Mouse (Mus musculus): ENCODE measurements around the gene Anapc1. TPM values are rescaled to one million over a fixed set of nuclear protein-coding genes. Genes with fewer than 3 reads are reported as not detected.
A peak's percentile ranks its signal among the peaks of the same experiment; 100 is the strongest.

The Anapc1 gene
- polyA plus RNA-seq, 1 experiment = 26.7 TPM

GRCm38 (mm10) chr2:128709264-128709663 lies 22.1 kb upstream of the Anapc1 start:
- TF ChIP-seq CTCF (IDR thresholded peaks at IDR 0.05; ENCODE audit: control insufficient read depth, insufficient read depth, low read length) (no peak), POLR2A (IDR thresholded peaks at IDR 0.05; ENCODE audit: borderline replicate concordance, control insufficient read depth, low read depth, low read length) (no peak)
- WGBS = 73% methylated on average over 6 of the region's 6 CpGs
- Histone ChIP-seq H3K4me3 (replicated peaks; ENCODE audit: control insufficient read depth, low read depth, low read length) (no peak overlapping the region), H3K4me1 (ENCODE audit: control insufficient read depth, insufficient read depth, low read length) (no peaks in the 10 kb centered on the region), H3K27ac (ENCODE audit: control insufficient read depth, insufficient read depth, low read depth, low read length, poor library complexity) (no peak overlapping the region)

DNA sequence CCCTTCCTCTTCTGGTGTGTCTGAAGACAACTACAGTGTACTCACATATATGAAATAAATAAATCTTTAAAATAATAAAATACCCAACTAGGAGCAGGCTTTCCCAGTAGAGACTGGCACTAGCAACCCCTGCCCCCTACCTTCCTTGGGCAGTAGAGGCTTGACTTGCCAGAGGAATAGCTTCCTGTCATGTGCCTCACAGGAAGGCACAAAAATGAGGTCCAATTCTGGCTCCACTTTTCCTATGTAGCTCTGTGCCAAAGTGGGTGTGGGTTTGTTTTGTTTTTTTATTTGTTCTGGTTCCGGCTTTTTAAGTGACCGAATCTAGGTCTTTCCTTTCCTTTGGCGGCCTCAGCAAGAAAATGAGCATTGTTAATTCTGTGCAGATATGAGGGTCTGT lies 17.3 kb upstream of the Anapc1 start:
- TF ChIP-seq CTCF (IDR thresholded peaks at IDR 0.05; ENCODE audit: control insufficient read depth, insufficient read depth, low read length) (no peak), POLR2A (IDR thresholded peaks at IDR 0.05; ENCODE audit: borderline replicate concordance, control insufficient read depth, low read depth, low read length) (no peak)
- H3K4me1 ChIP-seq (ENCODE audit: control insufficient read depth, insufficient read depth, low read length) = no peaks in the 10 kb centered on the region
- WGBS = 60% methylated on average over 3 of the region's 3 CpGs

GRCm38 (mm10) chr2:128699201-128699885 lies 12.2 kb upstream of the Anapc1 start:
- TF ChIP-seq POLR2A (IDR thresholded peaks at IDR 0.05; ENCODE audit: borderline replicate concordance, control insufficient read depth, low read depth, low read length) = no peak
- no peak for TF ChIP-seq CTCF (IDR thresholded peaks at IDR 0.05; ENCODE audit: control insufficient read depth, insufficient read depth, low read length)
- Histone ChIP-seq H3K27ac (ENCODE audit: control insufficient read depth, insufficient read depth, low read depth, low read length, poor library complexity) (peak overlapping the region; percentile 4; the same call in 1 of the 2 replicates), H3K4me3 (replicated peaks; ENCODE audit: control insufficient read depth, low read depth, low read length) (no peak overlapping the region), H3K4me1 (ENCODE audit: control insufficient read depth, insufficient read depth, low read length) (no peaks in the 10 kb centered on the region)
- WGBS = 9% methylated on average over 24 of the region's 24 CpGs

More for the DNA sequence above, 17.3 kb upstream of the Anapc1 start:
- Histone ChIP-seq H3K4me3 (replicated peaks; ENCODE audit: control insufficient read depth, low read depth, low read length) (no peak overlapping the region), H3K27ac (ENCODE audit: control insufficient read depth, insufficient read depth, low read depth, low read length, poor library complexity) (no peak overlapping the region)

GRCm38 (mm10) chr2:128698693-128699181 lies 11.5 kb upstream of the Anapc1 start, which contains the start of gene Mertk:
Gene Mertk, plus strand, starts transcription at chr2:128698956.
- H3K4me1 ChIP-seq (ENCODE audit: control insufficient read depth, insufficient read depth, low read length) = no peaks in the 10 kb centered on the region
- H3K4me3 ChIP-seq (replicated peaks; ENCODE audit: control insufficient read depth, low read depth, low read length) = peak within 1 kb of the TSS; percentile 3
- 2% methylated on average over 30 of the region's 30 CpGs for WGBS
- TF ChIP-seq POLR2A (IDR thresholded peaks at IDR 0.05; ENCODE audit: borderline replicate concordance, control insufficient read depth, low read depth, low read length) (no peak; the same call in 1 of the 2 replicates), CTCF (IDR thresholded peaks at IDR 0.05; ENCODE audit: control insufficient read depth, insufficient read depth, low read length) (no peak)
- peak within 1 kb of the TSS; percentile 4; the same call in 1 of the 2 replicates for H3K27ac ChIP-seq (ENCODE audit: control insufficient read depth, insufficient read depth, low read depth, low read length, poor library complexity)

DNA sequence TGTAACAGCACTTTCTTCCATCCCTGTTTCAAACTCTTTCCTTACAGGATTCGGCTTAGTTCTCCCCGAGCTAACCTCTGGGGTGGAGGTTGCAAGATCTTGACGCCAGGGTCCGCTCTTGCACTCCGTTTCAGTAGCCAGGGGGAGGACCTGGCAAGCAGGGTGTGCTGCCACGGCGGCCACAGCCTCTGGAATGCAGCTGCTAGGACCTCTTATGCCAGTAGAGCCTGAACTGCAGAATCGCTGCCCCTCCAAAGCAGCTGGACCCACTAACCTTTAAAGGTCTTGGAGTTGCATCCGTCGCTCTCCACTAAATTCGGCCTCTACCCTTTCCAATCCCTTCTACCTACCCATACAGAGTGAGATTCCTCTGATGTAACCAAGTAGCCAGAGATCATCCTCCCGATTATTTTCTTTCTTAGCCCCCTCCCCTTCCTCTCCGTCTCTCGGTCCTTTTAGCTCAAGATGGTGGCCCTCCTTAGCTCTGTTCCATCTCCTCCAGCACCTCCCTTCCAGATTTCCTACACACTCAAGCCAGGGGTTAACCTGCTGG lies 11.0 kb upstream of the Anapc1 start:
- Histone ChIP-seq H3K4me3 (replicated peaks; ENCODE audit: control insufficient read depth, low read depth, low read length) (no peak overlapping the region), H3K27ac (ENCODE audit: control insufficient read depth, insufficient read depth, low read depth, low read length, poor library complexity) (no peak overlapping the region), H3K4me1 (ENCODE audit: control insufficient read depth, insufficient read depth, low read length) (no peaks in the 10 kb centered on the region)
- 2% methylated on average over 14 of the region's 14 CpGs for WGBS
- TF ChIP-seq CTCF (IDR thresholded peaks at IDR 0.05; ENCODE audit: control insufficient read depth, insufficient read depth, low read length) (peak; percentile 55; the same call in 1 of the 2 replicates), POLR2A (IDR thresholded peaks at IDR 0.05; ENCODE audit: borderline replicate concordance, control insufficient read depth, low read depth, low read length) (no peak)

- Histone ChIP-seq H3K4me1 (ENCODE audit: control insufficient read depth, insufficient read depth, low read length) (no peaks in the 10 kb centered on the region), H3K27ac (ENCODE audit: control insufficient read depth, insufficient read depth, low read depth, low read length, poor library complexity) (no peak overlapping the region), H3K4me3 (replicated peaks; ENCODE audit: control insufficient read depth, low read depth, low read length) (no peak overlapping the region)
- TF ChIP-seq POLR2A (IDR thresholded peaks at IDR 0.05; ENCODE audit: borderline replicate concordance, control insufficient read depth, low read depth, low read length) = no peak
- no peak for TF ChIP-seq CTCF (IDR thresholded peaks at IDR 0.05; ENCODE audit: control insufficient read depth, insufficient read depth, low read length)
- 40% methylated on average over 5 of the region's 5 CpGs for WGBS
Observed at GRCm38 (mm10) chr2:128697566-128697965, 10.4 kb upstream of the Anapc1 start.

DNA sequence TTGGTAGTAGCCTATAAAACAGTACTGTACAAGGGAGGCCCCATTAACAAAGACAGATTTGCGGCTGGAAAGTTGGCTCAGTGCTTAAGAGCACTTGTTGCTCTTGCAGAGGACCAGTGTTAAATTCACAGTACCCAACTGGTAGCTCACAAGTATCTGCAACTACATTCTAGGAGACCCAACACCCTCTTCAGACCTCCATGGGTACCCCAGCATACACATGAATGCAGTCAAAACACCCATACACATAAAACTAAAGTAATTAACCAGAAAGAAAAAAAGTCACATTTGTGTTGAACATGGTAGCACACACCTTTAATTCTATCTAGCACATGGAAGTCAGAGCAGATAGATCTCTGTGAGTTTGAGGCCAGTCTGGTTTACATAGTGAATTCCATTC lies 9.9 kb upstream of the Anapc1 start:
- Histone ChIP-seq H3K27ac (ENCODE audit: control insufficient read depth, insufficient read depth, low read depth, low read length, poor library complexity) (no peak overlapping the region), H3K4me1 (ENCODE audit: control insufficient read depth, insufficient read depth, low read length) (no peaks in the 10 kb centered on the region), H3K4me3 (replicated peaks; ENCODE audit: control insufficient read depth, low read depth, low read length) (no peak overlapping the region)
- TF ChIP-seq POLR2A (IDR thresholded peaks at IDR 0.05; ENCODE audit: borderline replicate concordance, control insufficient read depth, low read depth, low read length) (no peak), CTCF (IDR thresholded peaks at IDR 0.05; ENCODE audit: control insufficient read depth, insufficient read depth, low read length) (no peak)
- WGBS = 81% methylated on average over 1 of the region's 1 CpGs

DNA sequence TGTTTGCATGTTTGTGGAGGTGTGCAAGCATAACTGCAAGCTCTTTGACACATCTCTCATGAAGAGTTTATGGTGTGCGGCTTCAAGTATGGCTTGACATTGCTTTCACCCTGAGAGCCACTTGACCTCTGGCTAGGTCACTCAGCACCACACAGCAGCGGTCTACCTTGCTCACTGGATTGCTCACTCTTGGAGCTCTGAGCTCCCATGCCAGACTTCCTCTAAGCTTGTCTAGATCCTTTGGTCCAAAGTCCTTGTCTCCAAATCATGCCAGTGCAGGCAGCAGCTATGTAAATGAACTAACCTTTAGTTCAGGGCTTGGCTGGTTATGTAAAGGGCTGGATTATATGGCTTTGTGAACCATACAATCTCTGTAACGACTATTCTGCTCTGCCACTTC lies 9.2 kb upstream of the Anapc1 start:
- WGBS = 66% methylated on average over 3 of the region's 3 CpGs
- Histone ChIP-seq H3K27ac (ENCODE audit: control insufficient read depth, insufficient read depth, low read depth, low read length, poor library complexity) (no peak overlapping the region), H3K4me1 (ENCODE audit: control insufficient read depth, insufficient read depth, low read length) (no peaks in the 10 kb centered on the region), H3K4me3 (replicated peaks; ENCODE audit: control insufficient read depth, low read depth, low read length) (no peak overlapping the region)
- TF ChIP-seq POLR2A (IDR thresholded peaks at IDR 0.05; ENCODE audit: borderline replicate concordance, control insufficient read depth, low read depth, low read length) = no peak
- TF ChIP-seq CTCF (IDR thresholded peaks at IDR 0.05; ENCODE audit: control insufficient read depth, insufficient read depth, low read length) = no peak
